In genomic region chr11:88118091-88118440, GRCm38 (mm10) we compare ENCODE assay signal across 7 mouse cellular contexts. TPM values are rescaled to one million over a fixed set of nuclear protein-coding genes. Genes with fewer than 3 reads are reported as not detected.
A peak's percentile ranks its signal among the peaks of the same experiment; 100 is the strongest.
DNase-seq lines count a peak whose midpoint lies in the region; ATAC-seq and TF ChIP-seq lines count a peak whose summit lies in the region.

No protein-coding gene starts in this region.

- H3K9me3 ChIP-seq in lung, embryonic 16.5 days (ENCODE audit: control insufficient read depth, low read length) = no peaks in the 10 kb centered on the region
- no peaks in the 10 kb centered on the region for H3K9me3 ChIP-seq in forebrain, embryonic 15.5 days
- no peaks in the 10 kb centered on the region for H3K9me3 ChIP-seq in intestine, embryonic 16.5 days (ENCODE audit: control insufficient read depth, low read length)

- H3K4me3 ChIP-seq in lung, embryonic 16.5 days (ENCODE audit: low read length) = no peak overlapping the region
- H3K4me3 ChIP-seq in forebrain, embryonic 15.5 days = no peak overlapping the region
- no peak overlapping the region for H3K4me3 ChIP-seq in intestine, embryonic 16.5 days (ENCODE audit: low read length)
- no peak overlapping the region for H3K4me3 ChIP-seq in olfactory bulb, adult 2 months (ENCODE audit: insufficient read depth, low read depth, low read length)

- H3K9ac ChIP-seq in lung, embryonic 16.5 days (ENCODE audit: low read length) = no peak overlapping the region; the same call in 1 of the 2 replicates
- H3K9ac ChIP-seq in forebrain, embryonic 15.5 days (replicated peaks) = peak overlapping the region; percentile 12
- peak overlapping the region; percentile 2; the same call in 1 of the 2 replicates for H3K9ac ChIP-seq in intestine, embryonic 16.5 days (ENCODE audit: low read depth, low read length)

- no peak for ATAC-seq in lung, embryonic 16.5 days (ENCODE audit: low read depth)
- no peak for ATAC-seq in forebrain, embryonic 15.5 days (replicated peaks)
- ATAC-seq in intestine, embryonic 16.5 days = no peak

- no peaks in the 10 kb centered on the region for H3K36me3 ChIP-seq in lung, embryonic 16.5 days (ENCODE audit: control insufficient read depth, insufficient read depth, low read length)
- H3K36me3 ChIP-seq in forebrain, embryonic 15.5 days = no peaks in the 10 kb centered on the region
- H3K36me3 ChIP-seq in intestine, embryonic 16.5 days (ENCODE audit: control insufficient read depth, insufficient read depth, low read length) = no peaks in the 10 kb centered on the region

- no peak for TF ChIP-seq POLR2A in olfactory bulb, adult 2 months (IDR thresholded peaks at IDR 0.05; ENCODE audit: insufficient read depth, low read depth, low read length)

- peak overlapping the region; percentile 92 for H3K27ac ChIP-seq in lung, embryonic 16.5 days (ENCODE audit: low read length)
- peak overlapping the region; percentile 89 for H3K27ac ChIP-seq in forebrain, embryonic 15.5 days (replicated peaks)
- H3K27ac ChIP-seq in intestine, embryonic 16.5 days (ENCODE audit: low read length) = peak overlapping the region; percentile 75
- H3K27ac ChIP-seq in olfactory bulb, adult 2 months (ENCODE audit: insufficient read depth, low read depth, low read length) = peak overlapping the region; percentile 65

- no peak for DNase-seq in lung, postnatal 25 days (ENCODE audit: low spot score)
- no peak for DNase-seq in embryo, embryonic 10.5 days (ENCODE audit: low spot score)
- no peak for DNase-seq in T-cell, adult 2 months (ENCODE audit: low spot score)

- 30% methylated on average over 6 of the region's 6 CpGs for WGBS in lung, embryonic 16.5 days
- WGBS in forebrain, embryonic 15.5 days = 33% methylated on average over 6 of the region's 6 CpGs
- WGBS in intestine, embryonic 16.5 days = 31% methylated on average over 6 of the region's 6 CpGs
- WGBS in olfactory bulb, adult 2 months = 79% methylated on average over 6 of the region's 6 CpGs

- no peak for TF ChIP-seq CTCF in olfactory bulb, adult 2 months (IDR thresholded peaks at IDR 0.05; ENCODE audit: insufficient read depth, low read depth, low read length)

- H3K27me3 ChIP-seq in lung, embryonic 16.5 days (ENCODE audit: control insufficient read depth, insufficient read depth, low read depth, low read length) = no peaks in the 10 kb centered on the region
- H3K27me3 ChIP-seq in forebrain, embryonic 15.5 days = no peaks in the 10 kb centered on the region
- no peaks in the 10 kb centered on the region for H3K27me3 ChIP-seq in intestine, embryonic 16.5 days (replicated peaks; ENCODE audit: control insufficient read depth, insufficient read depth, low read length)

- H3K4me2 ChIP-seq in lung, embryonic 16.5 days (ENCODE audit: low read depth, low read length) = no peak overlapping the region
- H3K4me2 ChIP-seq in forebrain, embryonic 15.5 days (replicated peaks) = no peak overlapping the region
- no peak overlapping the region for H3K4me2 ChIP-seq in intestine, embryonic 16.5 days (ENCODE audit: low read depth, low read length)

- H3K4me1 ChIP-seq in lung, embryonic 16.5 days (replicated peaks; ENCODE audit: control insufficient read depth, insufficient read depth, low read length) = peaks cover 57% of the 10 kb centered on the region
- H3K4me1 ChIP-seq in forebrain, embryonic 15.5 days = peaks cover 66% of the 10 kb centered on the region
- peaks cover 61% of the 10 kb centered on the region for H3K4me1 ChIP-seq in intestine, embryonic 16.5 days (ENCODE audit: control insufficient read depth, insufficient read depth, low read length)
- peaks cover 33% of the 10 kb centered on the region for H3K4me1 ChIP-seq in olfactory bulb, adult 2 months (ENCODE audit: control insufficient read depth, insufficient read depth, low read length)

RNA-seq across cellular contexts. Expression of gene Cuedc1, which starts 20.2 kb away (rescaled TPM):
- 11.3 and 11.8 TPM in 2 replicates for polyA plus RNA-seq in lung, embryonic 16.5 days (2015; fragmentation: Nextera tagmentation; extraction: Ambion mirVana)
- 39.2 and 43.4 TPM in 2 replicates for polyA plus RNA-seq in forebrain, embryonic 15.5 days (2015; fragmentation: Nextera tagmentation; extraction: Ambion mirVana)
- polyA plus RNA-seq in intestine, embryonic 16.5 days (2015; fragmentation: Nextera tagmentation; extraction: Ambion mirVana) = 8.0 and 8.5 TPM in 2 replicates
- not detected in 2 replicates for polyA plus RNA-seq in olfactory bulb, adult 2 months (2012; ENCODE audit: insufficient read depth, insufficient read length, low replicate concordance, missing spikeins)

RNA-seq across cellular contexts. Expression of gene Vezf1, which starts 50.0 kb away (rescaled TPM):
- polyA plus RNA-seq in lung, embryonic 16.5 days (2015; fragmentation: Nextera tagmentation; extraction: Ambion mirVana) = 32.9 and 38.2 TPM in 2 replicates
- 60.6 and 61.4 TPM in 2 replicates for polyA plus RNA-seq in forebrain, embryonic 15.5 days (2015; fragmentation: Nextera tagmentation; extraction: Ambion mirVana)
- polyA plus RNA-seq in intestine, embryonic 16.5 days (2015; fragmentation: Nextera tagmentation; extraction: Ambion mirVana) = 23.3 and 24.1 TPM in 2 replicates
- polyA plus RNA-seq in olfactory bulb, adult 2 months (2012; ENCODE audit: insufficient read depth, insufficient read length, low replicate concordance, missing spikeins) = not detected in 2 replicates
